Mouse (Mus musculus) thymus, postnatal 25 days (tissue): Measurements from ENCODE around the gene Tssk6.

Experiments
- DNase-seq: peaks from one replicate; pipeline ENCODE4 v3.0.0; 2022

The Tssk6 gene

DNA sequence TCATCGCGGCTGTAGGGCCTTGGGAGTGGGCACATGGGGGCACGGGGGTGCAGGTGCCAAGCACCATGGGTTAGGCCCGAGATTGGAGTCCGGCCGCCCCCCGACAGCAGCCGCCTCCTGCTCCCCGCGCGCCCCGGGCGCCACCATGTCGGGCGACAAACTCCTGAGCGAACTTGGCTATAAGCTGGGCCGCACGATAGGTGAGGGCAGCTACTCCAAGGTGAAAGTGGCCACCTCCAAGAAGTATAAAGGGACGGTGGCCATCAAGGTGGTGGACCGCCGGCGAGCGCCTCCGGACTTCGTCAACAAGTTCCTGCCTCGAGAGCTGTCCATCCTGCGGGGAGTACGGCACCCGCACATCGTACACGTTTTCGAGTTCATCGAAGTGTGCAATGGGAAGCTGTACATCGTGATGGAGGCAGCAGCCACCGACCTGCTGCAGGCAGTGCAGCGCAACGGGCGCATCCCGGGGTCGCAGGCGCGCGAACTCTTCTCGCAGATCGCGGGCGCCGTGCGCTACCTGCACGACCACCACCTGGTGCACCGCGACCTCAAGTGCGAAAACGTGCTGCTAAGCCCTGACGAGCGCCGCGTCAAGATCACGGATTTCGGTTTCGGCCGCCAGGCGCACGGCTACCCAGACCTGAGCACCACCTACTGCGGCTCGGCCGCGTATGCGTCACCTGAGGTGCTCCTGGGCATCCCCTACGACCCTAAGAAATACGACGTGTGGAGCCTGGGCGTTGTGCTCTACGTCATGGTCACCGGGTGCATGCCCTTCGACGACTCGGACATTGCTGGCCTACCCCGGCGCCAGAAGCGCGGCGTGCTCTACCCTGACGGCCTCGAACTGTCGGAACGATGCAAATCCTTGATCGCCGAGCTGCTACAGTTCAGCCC lies at the start of gene Tssk6, which contains the start of the genes Ndufa13 and Yjefn3:
Tssk6 (plus strand) TSS at position 22 of the 900 bp plus-strand sequence.
Ndufa13 (minus strand) TSS at position 396 of the 900 bp plus-strand sequence.
Yjefn3 (minus strand) TSS at position 550 of the 900 bp plus-strand sequence.
- peak; percentile 60 for DNase-seq

DNA sequence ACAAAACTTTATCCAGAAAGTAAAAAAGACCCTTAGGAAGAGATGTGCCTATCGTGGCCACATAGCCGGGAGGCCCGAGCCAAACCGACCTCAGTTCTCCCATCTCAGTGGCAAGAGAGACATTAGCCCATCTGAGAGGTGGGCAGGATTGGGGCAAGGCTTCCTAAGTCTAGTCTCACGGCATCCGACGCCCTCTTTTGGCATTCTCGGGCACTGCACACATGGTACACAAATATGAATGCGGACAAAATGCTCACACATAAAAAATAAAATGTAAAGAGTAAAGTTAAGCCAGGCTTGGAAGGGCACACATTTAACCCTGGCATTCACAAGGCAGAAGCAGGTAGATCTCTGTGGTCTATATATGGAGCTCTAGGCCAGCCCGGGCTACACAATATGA lies 48.1 kb upstream of the Tssk6 start:
- DNase-seq: no peak

DNA sequence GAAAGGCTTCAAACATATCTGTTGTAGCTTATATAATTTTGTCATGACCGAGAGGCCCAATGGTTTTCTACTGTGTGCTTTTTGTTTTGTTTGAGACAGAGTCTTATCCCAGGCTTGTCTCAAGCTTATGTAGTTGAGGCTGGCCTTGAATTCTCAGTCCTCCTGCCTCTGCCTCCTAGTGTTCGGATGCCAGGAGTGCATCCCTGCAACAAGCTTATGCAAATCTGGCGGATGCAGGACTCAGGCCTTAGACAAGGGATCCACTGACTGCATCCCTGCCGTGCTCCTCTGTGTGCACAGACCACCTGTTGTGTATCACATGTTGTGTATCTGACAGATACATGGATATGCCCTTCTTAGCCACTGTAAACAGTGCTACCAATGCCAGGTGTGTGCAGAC lies 41.2 kb upstream of the Tssk6 start:
- DNase-seq: no peak

DNA sequence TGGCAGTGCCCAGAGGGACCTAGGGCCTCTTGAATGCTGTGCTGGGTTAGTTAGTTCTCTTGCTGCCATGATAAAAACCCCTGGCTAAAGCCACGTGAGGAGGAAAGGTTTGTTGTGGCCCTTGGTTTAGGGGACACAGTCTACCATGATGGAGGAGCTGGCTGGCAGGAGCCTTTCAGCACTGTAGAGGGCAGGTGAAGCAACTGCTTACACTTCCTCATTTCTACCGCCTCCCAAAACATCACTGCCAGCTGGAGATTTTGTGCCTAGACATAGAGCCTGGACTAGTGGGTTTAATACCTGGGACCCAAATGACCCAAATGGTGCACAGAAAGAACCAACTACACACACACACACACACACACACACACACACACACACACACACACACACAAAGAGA lies 40.7 kb upstream of the Tssk6 start:
- DNase-seq: no peak

DNA sequence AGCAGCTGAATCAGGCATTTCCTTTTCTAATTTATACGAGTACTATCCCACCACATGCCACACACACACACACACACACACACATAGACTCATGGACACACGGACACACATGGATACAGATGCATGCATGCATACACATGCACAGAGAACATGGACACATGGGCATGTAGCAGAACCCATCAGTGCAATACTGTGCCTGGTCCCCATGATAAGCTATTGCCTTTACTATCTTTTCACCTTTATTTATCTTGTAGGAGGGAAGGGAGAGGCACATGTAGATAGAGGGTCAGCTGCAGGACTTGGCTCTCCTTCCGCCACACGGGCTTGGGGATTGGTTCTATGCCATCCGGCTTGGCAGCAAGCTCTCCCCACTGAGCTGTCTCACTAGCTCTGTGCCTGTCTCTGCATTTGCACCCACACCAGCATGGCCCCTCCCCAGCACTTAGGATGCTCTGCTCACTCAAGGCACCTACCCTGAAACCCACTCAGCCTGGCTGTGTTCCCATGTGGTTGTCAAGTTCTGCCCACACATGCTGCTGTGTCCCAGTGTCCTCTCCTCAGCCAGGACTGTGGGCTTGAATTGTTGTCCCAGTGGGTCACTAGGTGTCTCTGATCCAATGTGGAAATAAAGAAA lies 38.5 kb upstream of the Tssk6 start:
- no peak for DNase-seq

DNA sequence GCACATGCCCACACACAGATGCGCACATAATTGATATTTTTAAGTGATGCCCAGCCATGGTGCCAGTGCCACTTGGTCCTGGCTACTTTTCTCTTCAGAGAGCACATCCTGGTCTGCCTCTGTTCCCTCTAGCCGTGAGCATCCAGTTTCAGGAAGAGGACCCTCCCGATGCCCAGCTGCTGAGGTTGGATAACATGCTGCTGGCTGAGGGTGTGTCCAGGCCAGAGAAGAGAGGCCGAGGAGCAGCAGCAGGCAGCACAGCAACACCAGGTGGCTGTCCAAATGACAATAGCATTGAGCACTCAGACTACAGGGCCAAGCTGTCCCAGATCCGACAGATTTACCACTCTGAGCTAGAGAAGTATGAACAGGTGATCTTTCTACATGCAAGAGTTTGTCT lies 37.8 kb upstream of the Tssk6 start:
- DNase-seq: no peak

DNA sequence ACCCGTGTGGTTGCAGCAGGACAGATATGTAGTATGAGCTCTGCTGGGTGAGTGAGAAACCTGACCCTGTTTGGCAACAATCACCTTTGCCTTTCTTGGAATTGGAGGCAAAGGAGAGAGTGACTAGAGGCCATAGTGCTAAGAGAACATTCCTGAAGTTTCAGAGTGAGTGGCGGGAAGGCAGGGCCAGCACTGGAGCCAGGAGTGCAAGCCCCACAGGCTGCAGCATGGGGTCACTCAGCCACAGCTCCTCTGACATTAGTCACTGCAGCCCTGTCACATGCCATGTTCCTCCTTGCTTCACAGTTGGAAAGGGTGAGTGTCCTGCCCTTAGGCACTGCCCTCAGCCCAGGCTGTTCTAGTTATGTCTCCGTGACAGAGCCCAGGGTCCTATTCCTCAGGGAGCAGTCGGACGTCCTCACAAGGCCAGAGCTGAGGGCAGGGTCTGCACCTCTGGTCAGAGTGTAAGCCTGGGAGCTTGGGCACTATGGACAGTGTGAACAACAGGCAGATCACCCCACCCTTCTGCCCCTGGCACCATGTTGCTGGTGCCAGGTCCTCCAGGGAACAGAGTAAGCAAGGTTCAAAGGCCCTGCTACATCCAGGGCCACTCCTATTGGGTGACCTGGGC lies 34.2 kb upstream of the Tssk6 start:
- no peak for DNase-seq

DNA sequence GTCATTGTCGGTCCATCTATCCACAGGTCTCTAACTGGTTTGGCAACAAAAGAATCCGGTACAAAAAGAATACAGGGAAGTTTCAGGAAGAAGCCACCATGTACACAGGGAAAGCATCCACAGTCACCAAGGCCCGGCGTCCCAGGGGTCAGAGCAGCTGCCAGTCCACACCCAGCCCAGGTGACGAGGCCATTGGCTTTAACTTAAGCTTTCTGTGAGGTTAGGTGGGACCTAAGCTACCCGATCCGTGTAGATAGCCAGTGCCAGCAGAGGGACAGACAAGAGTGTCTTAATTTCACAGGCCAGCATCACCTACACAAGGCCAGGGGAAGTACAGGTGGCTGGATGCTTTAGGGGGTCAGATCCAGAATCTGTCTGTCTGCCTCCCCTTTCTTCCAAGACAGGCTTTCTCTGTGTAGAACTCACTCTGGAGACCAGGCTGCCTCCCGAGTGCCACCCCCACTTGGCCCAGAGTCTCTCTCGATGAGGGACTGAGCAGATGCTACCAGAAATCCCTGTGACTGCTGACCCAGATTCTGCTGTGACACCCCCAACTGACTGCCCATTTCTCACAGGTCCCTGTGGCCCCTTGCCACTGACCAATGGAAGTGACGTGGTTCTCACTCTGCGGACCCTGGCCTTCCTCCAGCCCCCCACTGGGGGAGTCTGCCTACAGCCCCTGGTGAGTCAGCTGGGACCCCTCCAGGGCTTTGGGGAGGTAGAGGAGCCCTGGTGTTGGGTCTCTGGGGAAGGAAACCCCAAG lies 31.8 kb upstream of the Tssk6 start:
- no peak for DNase-seq

DNA sequence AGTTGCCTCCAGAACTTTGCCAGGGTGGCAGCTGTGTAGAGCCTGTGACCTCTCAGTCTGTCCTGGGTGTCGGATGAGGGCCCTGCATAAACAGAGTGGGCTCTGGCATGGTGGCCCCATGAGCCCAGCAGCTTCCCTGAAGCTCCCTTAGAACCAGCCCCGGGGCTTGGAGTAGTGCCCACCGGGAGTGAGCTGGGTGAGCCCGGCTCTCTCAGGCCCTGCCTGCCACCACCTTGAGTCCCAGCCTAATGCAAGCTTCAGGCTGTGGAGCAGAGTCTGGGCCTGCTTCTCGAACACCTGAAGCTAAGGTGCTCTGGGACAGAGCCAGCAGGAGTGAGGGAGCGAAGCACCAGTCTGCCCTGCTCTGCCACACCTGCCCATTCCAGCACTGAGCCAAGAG lies 31.1 kb upstream of the Tssk6 start:
- no peak for DNase-seq

DNA sequence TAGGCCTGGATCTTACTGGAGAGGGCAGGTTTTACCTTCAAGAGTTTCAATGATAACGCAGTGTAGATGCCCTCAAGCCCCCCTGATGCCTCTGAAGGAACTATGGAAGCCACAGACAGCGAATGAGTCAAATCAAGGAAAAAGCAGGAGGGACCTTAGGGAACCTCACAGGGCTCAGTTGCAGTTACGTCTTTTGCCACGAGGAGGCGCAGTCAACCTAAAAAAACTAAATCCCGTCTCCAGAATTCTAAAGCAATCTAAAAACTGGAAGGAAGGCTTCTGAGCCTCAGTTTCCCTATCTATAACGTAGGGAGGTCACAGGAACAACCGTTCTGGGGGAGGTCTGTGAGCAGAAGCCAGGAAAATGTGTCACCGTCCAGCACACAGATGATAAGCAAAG lies 27.8 kb upstream of the Tssk6 start:
- peak; percentile 52 for DNase-seq

DNA sequence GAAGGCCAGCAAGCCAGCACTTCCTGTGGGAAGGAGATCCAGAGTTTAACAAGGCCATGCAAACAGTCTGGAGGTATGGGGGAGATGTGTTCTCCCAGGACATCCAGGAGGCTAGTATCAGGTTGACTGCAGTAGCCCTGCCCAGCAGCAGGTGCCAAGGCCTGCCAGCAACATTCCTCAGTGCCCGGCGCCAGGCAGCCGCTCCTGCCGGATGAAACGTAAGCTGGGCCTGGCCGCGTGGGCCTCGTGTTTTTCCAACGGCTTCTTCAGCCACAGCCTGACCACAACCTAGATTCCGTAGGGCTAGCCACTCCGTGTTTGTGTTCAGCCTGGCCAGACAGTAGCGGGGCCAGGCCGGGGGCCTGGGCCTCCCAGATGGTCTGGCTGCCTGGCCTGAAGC lies 27.3 kb upstream of the Tssk6 start:
- DNase-seq: no peak

DNA sequence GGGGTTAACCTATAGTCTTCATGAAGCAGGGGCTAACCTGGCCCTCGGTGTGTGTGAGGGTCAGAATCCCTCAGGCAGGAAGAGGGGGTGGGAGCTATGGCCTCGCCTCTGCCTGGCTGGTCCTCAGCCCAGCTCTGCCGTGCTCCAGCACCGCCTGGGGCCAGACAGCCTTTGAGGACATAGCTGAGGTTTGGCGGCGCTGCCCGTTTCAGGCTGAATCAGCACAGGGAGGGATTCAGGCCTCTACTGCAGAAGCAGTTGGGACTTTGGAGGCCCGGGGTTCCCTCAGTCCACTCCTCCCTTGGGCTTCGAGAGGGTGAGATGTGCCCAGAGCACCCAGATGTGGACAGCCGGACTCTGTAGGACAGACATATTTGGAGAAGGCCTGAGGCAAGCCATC lies 25.9 kb upstream of the Tssk6 start:
- DNase-seq: no peak

DNA sequence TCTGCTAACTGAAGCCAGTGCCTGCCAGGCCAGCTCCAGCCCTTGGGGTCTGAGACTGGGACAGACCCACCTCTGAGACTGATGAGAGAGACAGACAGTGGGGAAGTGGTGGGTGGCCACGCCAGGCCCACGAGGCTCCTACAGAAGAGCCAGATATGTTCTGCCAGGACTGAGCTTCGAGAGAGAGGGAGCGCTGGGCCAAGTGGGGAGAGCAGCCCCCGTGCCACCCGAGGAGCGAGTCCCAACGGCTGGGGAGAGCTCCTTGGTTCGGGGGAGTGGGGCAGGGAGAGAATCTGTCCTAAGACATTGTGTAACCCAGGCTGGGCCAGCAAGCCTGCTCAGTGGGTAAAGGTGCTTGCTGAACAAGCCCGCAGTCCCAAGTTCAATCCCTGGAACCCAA lies 25.0 kb upstream of the Tssk6 start:
- DNase-seq: no peak

DNA sequence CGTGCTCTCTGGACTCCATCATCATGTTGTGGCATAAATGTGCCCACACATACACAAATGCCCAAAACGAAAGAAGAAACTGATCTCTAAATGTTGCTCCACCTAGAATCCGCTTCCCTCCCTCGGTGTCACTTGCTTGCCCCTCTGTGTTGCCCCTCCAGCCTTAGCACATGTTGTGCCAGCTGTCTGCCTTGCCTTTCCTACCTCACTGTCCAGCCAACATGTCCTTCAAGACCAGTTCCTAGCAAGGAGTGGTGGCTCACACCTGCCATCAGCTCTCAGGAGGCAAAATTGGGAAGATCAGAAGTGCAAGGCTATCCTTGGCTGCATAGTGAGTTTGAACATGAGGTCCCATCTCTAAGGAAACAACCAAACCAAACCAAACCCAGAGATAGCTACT lies 24.6 kb upstream of the Tssk6 start:
- DNase-seq: no peak

DNA sequence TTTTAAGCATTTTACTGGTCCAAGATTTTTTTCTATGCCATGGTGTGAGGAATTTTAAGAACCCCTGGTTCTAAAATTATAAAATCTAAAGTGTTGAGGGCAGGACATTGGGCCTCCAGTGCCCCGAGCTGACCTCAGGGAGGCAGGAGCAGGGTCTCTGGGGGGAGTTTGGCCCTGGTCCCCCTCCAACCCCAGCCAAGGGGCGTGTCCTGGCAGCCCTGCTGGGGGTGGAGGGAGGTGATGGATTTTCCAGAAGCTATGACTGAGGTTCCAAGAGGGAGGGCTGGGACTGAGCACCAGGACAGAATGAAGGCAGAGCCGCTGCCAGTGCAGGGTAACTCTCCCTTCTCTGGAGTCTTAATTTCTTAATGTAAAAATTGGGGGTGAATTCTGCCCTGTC lies 24.0 kb upstream of the Tssk6 start:
- DNase-seq: no peak

DNA sequence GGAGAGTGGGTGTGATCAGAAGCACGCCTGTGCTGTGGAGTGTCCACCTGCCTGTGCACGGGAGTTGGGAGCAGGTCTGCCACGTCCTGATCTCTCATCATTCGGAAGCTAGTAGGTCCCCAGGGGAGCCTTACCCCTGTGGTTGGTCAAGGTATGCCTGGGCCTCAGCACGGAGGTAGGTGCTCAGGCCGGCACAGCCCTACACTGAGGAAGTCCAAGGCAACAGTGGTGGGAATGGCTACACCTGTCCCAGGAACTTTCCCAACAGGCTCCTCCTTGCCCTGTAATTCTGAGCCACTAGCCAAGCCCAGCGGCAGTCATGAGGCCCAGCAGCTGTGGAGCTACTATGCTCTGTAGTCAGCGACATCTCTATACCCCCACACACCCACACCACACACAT lies 22.3 kb upstream of the Tssk6 start:
- DNase-seq: no peak

DNA sequence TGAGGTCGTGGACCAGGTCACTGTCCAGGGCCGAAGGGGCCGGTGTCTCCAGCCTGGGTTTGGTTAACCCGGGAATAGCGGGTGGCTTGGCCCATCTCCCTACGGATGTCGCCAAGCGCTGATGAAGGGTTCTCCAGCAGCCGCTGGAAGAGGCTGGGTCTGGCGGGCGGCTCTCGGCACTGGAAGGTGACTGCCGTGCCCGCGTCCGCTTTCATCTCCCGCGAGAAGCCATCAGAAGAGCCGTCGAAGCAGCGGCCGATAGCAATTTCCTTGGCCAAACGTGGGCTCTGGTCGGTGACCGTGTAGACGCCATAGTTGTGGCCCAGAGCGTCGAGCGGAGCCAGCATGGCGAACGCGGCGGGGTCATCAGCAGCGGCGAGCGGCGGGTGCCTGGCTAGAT lies 21.1 kb upstream of the Tssk6 start:
- DNase-seq: no peak

DNA sequence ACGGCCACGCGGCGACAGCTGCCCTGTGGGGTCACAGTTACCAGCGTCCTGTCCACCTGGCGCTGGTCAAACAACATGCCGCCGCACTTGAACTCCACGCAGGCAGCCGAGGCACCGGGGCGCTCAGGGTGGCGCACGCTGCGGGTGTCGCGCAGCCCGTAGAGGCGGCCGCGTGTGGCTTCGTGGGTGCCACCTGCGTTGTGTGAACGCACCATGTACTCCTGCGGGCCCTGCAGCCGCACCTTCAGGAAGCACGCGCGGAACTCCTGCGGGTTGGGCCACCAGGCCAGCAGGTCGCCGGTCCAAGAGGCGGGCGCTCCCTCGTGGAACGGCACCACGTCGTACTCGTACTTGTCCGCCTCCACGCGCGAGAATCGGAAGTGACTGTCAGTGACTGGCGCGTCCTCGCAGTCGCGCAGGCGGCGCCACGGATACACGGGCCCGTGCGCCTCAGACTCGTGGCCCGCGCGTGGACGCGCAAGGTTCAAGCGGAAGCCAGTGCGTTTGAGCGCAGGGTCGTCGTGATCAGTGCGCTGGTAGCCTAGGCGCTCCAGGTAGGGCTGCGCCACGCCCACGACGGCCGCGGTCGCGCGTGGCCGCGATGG lies 20.6 kb upstream of the Tssk6 start:
- DNase-seq: no peak

DNA sequence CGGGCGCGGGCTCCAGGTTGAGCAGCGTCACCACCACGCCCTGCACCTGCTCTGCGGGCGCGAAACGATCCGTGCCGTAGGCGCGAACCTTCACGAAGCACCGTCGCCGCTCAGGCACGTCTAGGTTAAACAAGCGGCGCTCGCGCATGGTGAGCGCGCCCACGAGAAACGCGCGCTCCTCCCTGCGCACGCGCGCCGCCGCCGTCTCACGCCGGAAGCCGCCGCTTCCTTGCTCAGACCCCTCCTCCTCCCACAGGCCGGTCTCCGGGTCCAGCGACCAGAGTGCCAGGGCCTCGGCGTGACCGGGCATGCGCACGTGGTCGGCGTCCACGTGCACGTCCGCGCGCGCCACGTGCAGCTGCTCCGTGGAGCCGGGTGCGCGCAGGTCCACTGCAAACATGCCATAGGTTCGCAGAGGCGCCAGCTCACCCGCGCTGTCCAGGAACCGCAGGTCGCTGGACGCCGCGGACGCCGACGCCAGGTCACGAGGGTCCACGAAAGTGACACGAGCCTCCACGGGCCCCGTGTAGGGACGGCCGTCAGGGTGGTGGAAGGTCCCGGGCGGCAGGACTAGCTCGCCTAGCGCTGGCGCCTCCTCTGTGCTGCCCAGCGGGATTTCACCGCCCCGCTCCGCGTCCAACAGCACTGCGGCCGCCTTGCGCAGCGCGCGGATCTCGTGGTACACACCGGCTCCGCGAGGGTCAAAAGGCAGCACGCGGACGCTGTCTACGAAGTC lies 19.8 kb upstream of the Tssk6 start:
- DNase-seq: peak; percentile 36

DNA sequence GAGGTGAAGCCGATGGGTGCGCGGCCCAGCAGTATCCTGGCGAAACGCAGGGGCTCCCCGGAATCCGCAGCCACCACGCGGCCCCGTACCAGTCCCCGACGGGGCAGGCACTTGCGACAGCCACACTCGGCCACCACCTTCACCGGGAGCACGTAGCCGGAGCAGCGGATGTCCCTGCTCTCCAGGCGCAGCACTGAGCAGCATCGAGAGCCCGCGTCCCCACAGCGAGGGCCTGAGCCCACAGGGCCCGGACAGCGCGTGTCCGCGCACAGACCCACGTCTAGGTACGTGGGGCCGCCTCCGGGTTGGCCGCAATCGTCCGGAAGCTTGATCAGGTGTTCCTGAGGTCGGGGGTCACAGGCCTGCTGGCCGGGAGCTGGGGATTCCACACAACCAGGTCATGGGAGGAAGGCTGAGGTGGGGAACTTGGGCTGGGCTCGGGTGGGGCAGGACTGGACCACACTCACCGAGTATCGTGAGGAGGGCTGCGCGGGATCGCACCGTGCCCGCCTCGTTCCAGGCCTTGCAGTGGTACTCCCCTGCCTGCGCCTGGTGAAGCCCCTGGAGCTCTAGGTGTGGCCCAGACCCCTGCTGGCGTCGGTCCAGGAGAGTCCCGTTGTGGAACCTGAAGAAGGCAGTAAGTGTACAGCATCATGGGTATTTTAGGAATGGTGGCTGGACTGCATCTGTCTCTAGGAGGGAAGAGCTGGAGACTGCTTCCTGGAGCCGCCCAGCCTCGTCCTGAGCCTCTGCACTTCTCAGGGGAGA lies 19.0 kb upstream of the Tssk6 start:
- DNase-seq: no peak

DNA sequence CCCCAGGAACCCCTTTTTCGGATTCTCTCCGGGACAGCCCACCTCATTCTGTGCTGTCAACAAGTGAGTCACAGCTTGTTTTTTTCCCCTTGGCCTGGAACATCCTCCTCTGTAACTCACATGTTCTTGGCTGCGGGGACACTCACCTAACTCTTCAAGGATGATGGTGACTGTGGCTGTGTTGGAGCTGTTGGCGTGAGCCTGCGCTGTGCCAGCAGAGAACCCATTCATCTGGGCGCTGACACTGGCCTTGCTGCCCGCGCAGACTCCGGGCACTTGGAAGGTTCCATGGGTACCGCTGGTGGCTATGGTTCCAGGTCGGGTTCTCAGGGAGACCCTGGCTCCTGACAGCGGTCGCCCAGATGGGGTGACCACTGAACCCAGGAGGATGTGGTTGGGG lies 17.8 kb upstream of the Tssk6 start:
- DNase-seq: no peak
